Mouse (Mus musculus) heart, embryonic 10.5 days (tissue): ENCODE data around the gene Pcyt2. TPM values are rescaled to one million over a fixed set of nuclear protein-coding genes. Genes with fewer than 3 reads are reported as not detected.
A peak's percentile ranks its signal among the peaks of the same experiment; 100 is the strongest.

Experiments used
- DNase-seq: peaks from one replicate; pipeline ENCODE4 v3.0.0-alpha.2; 2017; ENCODE audit warnings: low spot score
- H3K27ac ChIP-seq: fragments of 300-500 bp; sonication (generic); 2 replicates; pipeline ENCODE4 v1.5.1; 2016; ENCODE audit warnings: mild to moderate bottlenecking
- H3K27me3 ChIP-seq: fragments of 300-500 bp; sonication (generic); 2 replicates; pipeline ENCODE4 v1.6.1; 2016; ENCODE audit warnings: mild to moderate bottlenecking; ENCODE audit not compliant: poor library complexity, insufficient read depth, severe bottlenecking
- H3K36me3 ChIP-seq: fragments of 300-500 bp; sonication (generic); 2 replicates; pipeline ENCODE4 v1.6.1; 2016; ENCODE audit warnings: mild to moderate bottlenecking, moderate library complexity
- H3K4me1 ChIP-seq: fragments of 300-500 bp; sonication (generic); 2 replicates; pipeline ENCODE4 v1.6.1; 2016; ENCODE audit warnings: mild to moderate bottlenecking
- H3K4me3 ChIP-seq: fragments of 300-500 bp; sonication (generic); 2 replicates; pipeline ENCODE4 v1.5.1; 2016; ENCODE audit warnings: mild to moderate bottlenecking, moderate library complexity
- H3K9me3 ChIP-seq: fragments of 300-500 bp; sonication (generic); 2 replicates; pipeline ENCODE4 v1.6.1; 2016; ENCODE audit warnings: mild to moderate bottlenecking, moderate library complexity
- WGBS: fragments of 180-500 bp; shearing (Covaris S2); methylation state at CpG from one replicate; pipeline ENCODE4 v1.1.7; 2016; 5-methylcytosine and 5-hydroxymethylcytosine counted together
- polyA plus RNA-seq: library from polyadenylated mRNA; unstranded; fragments of >200 nt; fragmentation: Nextera tagmentation; extraction: Ambion mirVana; gene quantifications from 2 replicates; pipeline ENCODE4 v1.2.1, GENCODE M21; 2016

Gene Pcyt2
- polyA plus RNA-seq, 1 experiment from 2014 or later: 130 TPM

DNA sequence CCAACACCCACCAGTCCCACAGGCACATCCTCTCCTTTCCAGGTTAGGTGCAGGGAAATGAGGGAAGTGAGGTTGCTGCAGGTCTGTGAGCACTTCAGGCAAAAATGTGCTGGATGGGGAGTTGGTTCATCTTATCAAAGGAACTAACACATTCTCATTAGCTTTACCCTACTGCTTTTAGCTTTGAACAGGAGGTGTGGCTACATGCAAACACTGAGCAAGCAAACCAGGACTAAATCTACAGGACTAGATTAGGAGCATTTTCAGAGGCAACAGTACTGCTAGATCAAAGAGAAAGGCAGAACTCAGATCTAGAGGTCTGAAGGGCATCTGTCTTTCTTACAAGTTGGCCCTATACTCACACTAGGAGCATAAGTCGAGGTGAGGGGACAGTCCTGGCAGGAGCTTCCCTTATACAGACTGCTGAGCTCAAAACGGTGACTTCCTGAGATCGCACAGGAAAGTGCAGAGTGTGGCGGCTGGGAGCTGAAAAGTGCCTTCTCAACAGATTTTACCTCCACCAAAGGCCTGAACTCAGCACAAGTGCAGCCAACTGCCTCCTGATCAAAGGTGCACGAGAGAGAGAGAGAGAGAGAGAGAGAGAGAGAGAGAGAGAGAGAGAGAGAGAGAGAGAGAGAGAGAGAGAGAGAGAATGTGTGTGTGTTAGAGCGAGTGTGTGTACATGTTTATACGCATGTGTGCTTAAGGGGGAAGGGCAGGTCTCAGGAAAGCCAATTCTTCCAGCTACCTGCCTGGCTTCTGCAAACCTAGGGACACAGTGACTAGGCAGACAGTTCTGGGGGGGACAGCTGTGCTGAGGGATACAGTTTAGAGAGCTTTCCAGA, 13.4 kb upstream of the Pcyt2 start:
- H3K36me3 ChIP-seq: peaks cover 26% of the 10 kb centered on the region
- peak overlapping the region; percentile 99 for H3K27ac ChIP-seq
- H3K9me3 ChIP-seq: no peaks in the 10 kb centered on the region
- H3K27me3 ChIP-seq: no peaks in the 10 kb centered on the region
- 34% methylated on average over 7 of the region's 7 CpGs for WGBS
- peak overlapping the region; percentile 99 for H3K4me3 ChIP-seq
- DNase-seq: no peak
- H3K4me1 ChIP-seq: peaks cover 47% of the 10 kb centered on the region

DNA sequence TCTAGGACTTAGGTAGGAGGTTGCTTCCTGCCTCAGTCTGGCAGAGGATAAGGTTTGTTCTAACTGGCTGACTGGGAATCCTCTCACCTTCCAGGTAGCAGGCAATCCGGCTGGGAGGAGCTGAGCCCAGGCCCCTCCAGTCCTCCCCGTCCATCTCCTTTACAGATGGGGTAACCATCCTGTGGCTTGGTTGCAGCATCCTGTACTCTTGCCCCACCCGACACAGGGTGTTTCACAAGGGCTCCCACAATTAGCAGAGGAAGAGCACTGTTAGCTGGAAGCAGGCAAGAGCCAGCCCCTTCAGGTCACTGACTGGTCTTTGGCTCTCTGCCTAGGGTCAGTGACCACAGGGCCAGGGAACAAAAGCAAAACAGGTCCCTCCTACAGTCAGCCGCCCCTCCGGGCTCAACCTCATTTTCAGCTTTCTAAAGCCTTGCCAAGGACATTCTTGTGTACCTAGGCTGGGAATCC, 12.7 kb upstream of the Pcyt2 start:
- Histone ChIP-seq H3K36me3 (peaks cover 27% of the 10 kb centered on the region), H3K4me3 (peak overlapping the region; percentile 99), H3K4me1 (peaks cover 54% of the 10 kb centered on the region), H3K27me3 (no peaks in the 10 kb centered on the region), H3K27ac (peak overlapping the region; percentile 99), H3K9me3 (no peaks in the 10 kb centered on the region)
- no peak for DNase-seq
- WGBS: 40% methylated on average over 5 of the region's 5 CpGs

DNA sequence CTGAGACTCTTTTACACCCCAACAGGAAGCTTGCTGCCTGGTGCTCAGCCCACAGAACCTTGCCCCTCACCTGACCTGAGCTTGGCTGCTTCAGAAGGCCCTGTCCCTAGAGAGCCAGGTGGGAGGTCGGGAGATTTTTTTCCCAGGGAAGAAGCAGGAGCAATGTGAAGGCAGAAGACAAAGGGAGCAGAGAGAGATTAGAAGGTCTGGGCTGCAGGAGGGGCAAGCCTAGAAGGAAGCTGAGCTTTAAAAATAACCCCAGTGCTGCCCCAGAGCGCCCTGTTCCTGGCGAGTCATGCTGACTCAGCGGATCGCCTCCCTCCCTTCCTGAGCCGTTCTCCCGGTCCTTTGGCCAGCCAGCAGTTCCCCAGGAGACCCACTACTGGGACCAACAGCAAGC, 12.2 kb upstream of the Pcyt2 start:
- WGBS: 9% methylated on average over 7 of the region's 7 CpGs
- peaks cover 27% of the 10 kb centered on the region for H3K36me3 ChIP-seq
- peak; percentile 91 for DNase-seq
- H3K4me1 ChIP-seq: peaks cover 58% of the 10 kb centered on the region
- H3K27ac ChIP-seq: peak overlapping the region; percentile 99
- no peaks in the 10 kb centered on the region for H3K27me3 ChIP-seq
- peak overlapping the region; percentile 99 for H3K4me3 ChIP-seq
- H3K9me3 ChIP-seq: no peaks in the 10 kb centered on the region

DNA sequence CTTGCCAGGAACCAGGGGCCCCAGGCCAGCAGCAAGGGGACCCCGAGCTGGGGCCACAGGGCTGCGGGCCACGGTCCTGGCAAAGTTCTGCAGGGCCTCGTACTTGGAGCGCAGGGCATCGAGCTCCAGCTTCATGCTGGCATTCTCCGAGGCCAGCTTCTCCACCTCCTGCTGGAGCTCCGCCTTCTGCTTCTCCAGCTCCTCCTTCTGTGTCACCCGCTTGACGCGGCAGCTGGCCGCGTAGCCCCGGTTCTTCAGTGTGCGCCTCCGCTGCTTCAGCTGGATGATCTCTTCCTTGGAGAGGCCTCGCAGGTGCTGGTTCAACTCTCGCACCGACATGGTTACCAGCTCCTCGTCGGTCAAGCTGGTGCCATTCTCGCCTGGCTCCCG, 11.6 kb upstream of the Pcyt2 start:
- WGBS: 73% methylated on average over 23 of the region's 23 CpGs
- Histone ChIP-seq H3K27ac (peak overlapping the region; percentile 99; the same call in 1 of the 2 replicates), H3K27me3 (no peaks in the 10 kb centered on the region), H3K9me3 (no peaks in the 10 kb centered on the region), H3K4me1 (peaks cover 61% of the 10 kb centered on the region), H3K36me3 (peaks cover 27% of the 10 kb centered on the region), H3K4me3 (peak overlapping the region; percentile 99)
- no peak for DNase-seq

DNA sequence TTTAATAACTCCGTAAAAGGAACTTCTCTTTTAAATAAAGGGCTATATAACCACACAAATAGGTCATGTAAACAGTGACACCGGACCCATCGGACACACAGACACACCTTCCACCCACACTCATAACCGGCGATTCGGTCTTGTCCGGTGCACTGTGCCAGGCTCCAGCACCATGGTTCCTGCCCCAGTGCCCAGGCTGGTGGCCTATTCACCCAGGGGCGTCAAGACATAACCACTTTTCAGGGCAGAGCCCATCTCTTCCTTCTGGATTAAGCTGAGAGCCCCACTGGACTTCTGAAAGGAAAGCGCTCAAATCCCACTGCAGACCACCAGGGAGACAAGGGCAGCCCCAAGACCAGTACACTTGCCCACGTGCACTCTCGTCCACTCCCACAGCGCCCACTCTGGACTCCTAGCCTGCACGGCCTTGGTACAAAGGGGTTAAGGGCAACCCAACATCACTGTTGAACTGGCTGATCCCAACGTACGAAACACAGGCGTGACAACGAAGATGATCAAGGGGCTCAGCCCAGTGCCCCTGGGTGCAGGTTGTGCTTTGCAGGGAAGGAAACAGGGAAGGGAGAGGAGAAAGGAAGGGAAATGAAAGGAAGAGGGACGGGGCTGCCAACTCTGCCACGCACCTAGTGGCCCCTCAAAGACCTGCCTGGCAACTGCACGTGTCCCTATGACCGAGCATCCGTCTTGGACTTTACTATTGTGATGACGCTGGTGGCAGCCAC, 11.0 kb upstream of the Pcyt2 start:
- DNase-seq: no peak
- H3K36me3 ChIP-seq: peaks cover 27% of the 10 kb centered on the region
- H3K27me3 ChIP-seq: no peaks in the 10 kb centered on the region
- 94% methylated on average over 23 of the region's 23 CpGs for WGBS
- H3K9me3 ChIP-seq: no peaks in the 10 kb centered on the region
- H3K27ac ChIP-seq: no peak overlapping the region
- peaks cover 64% of the 10 kb centered on the region for H3K4me1 ChIP-seq
- H3K4me3 ChIP-seq: no peak overlapping the region

DNA sequence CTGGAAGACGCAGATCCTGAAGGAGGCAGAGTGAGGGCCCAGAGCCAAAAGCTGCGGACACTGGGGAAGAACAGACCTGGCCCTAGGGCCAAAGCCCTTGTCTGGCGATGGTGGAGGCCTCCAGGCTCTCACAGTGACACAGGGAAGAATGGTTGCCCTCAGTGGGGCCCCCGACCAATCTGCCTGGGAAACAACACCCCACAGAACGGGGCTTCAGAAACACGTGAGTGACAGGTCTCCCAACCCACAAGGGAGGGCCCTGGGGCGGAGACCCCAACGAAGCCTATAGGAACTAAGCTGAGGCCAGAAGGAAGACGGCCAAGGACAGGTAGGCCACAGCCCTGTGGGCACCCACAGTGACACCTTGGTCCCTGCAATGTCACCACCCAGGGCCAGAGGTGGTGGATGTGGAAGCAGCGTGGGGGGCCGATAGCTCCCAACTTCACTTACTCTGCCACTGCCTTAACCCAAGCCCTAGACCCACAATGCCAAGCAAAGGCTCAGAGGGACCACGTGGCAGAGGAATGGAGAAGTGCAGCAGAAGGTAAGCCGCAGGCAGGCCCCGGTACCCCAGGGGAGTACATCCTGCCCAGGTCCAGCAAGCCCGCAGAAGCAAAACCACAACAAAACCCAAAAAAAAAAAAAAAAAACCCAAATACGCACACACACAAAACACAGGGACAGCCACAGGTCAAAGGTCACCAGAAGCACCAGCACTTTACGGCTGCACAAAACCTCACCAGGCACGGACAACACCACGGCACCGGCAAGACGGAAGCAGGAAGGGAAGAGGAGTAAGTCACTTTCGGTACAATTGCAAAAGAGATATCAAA, 9.9 kb upstream of the Pcyt2 start:
- DNase-seq: no peak
- Histone ChIP-seq H3K4me1 (peaks cover 66% of the 10 kb centered on the region), H3K9me3 (no peaks in the 10 kb centered on the region), H3K27ac (no peak overlapping the region), H3K36me3 (peaks cover 35% of the 10 kb centered on the region), H3K27me3 (no peaks in the 10 kb centered on the region), H3K4me3 (no peak overlapping the region)
- WGBS: 83% methylated on average over 22 of the region's 22 CpGs

DNA sequence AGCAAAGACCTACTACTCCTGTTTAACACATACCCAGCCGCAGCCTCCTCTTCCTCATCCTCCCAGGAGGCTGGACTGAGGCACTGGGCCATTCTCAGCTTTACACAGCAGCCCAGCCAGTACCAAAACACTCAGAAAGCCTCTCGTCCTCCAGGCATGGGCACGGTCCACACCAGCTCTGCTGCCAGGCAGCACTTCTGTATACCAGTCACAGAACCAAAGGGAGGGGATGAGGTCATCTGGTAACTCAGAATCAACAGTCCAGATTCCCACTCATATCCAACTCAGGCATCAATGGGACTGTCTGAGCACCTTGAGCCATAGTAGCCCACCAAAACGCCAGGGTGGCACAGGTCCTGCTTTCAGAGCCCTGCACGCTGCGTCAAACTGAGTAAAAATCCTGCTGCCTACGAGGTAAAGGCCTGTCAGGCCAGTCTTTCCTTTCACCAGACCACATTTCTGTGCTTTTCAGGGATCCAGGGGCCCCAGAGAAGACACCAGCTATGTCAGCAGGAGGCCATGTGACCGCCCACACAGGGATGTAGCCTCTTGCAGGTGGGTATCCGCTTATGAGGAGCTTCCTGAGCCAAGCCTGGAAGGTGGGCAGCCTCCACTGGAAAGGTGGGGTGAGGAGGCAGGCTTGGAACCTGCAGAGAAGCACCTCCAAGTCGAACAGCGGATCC, 9.2 kb upstream of the Pcyt2 start:
- Histone ChIP-seq H3K4me3 (peak overlapping the region; percentile 12; the same call in 1 of the 2 replicates), H3K36me3 (peaks cover 40% of the 10 kb centered on the region), H3K27me3 (no peaks in the 10 kb centered on the region), H3K27ac (no peak overlapping the region), H3K9me3 (no peaks in the 10 kb centered on the region), H3K4me1 (peaks cover 61% of the 10 kb centered on the region)
- WGBS: 90% methylated on average over 11 of the region's 11 CpGs
- no peak for DNase-seq

DNA sequence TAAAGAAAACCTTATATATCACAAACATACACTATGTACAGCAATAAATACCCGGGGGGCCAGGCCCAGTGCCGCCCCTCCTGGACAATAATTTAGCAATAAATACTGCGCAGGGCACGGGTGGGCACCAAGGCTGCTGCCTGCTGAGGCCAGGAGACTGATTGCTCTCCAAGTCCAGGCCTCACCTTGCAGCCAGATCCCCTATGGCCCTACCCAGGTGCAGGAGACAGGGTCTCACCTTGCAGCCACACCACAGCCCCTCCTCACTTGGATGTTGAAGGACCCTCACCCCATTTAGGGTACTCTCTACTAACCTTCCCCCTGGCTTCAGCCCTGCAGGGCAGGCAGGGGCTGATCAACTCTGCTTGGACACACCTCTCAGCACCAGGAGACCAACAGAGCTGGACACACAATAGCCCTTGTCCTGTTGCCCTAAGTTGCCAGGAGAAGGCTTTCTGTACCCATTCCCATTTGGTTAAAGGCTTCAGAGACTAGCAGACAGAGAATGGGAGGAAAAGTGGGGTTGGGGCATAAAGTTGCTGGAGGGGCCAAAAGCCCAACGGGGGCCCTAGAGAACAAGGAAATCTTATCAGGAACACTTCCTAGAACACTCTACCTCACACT, 7.5 kb upstream of the Pcyt2 start, which contains the start of gene Sirt7:
Sirt7 (minus strand) TSS at position 89 of the 624 bp plus-strand sequence.
- no peaks in the 10 kb centered on the region for H3K27me3 ChIP-seq
- H3K27ac ChIP-seq: peak within 1 kb of the TSS; percentile 89
- H3K36me3 ChIP-seq: peaks cover 56% of the 10 kb centered on the region
- WGBS: 11% methylated on average over 5 of the region's 5 CpGs
- peaks cover 44% of the 10 kb centered on the region for H3K4me1 ChIP-seq
- DNase-seq: no peak
- no peaks in the 10 kb centered on the region for H3K9me3 ChIP-seq
- H3K4me3 ChIP-seq: peak within 1 kb of the TSS; percentile 99

DNA sequence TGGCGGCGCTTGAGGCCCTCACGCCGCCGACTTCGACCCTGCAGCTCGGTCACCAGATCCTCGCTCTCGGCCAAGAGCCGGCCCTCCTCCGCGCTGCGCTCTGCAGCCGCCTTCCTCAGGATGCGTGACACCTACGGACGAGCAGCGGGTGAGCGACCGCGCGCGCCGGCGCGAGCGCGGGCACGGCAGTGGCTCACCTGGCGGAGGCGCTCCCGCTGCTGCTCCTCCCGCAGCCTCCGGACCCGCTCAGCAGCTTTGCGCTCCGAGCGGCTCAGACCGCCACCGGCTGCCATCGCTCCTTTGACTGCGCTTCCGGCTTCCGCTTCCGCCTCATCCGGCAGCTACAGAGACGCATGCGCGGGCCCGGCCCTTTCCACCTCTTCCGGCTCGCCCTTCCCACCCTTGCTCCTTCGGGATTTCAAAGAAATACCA, 7.0 kb upstream of the Pcyt2 start:
- no peaks in the 10 kb centered on the region for H3K9me3 ChIP-seq
- H3K4me3 ChIP-seq: peak overlapping the region; percentile 99
- peak; percentile 95 for DNase-seq
- H3K27me3 ChIP-seq: no peaks in the 10 kb centered on the region
- peaks cover 38% of the 10 kb centered on the region for H3K4me1 ChIP-seq
- H3K36me3 ChIP-seq: peaks cover 62% of the 10 kb centered on the region
- H3K27ac ChIP-seq: peak overlapping the region; percentile 89
- 0% methylated on average over 53 of the region's 53 CpGs for WGBS

DNA sequence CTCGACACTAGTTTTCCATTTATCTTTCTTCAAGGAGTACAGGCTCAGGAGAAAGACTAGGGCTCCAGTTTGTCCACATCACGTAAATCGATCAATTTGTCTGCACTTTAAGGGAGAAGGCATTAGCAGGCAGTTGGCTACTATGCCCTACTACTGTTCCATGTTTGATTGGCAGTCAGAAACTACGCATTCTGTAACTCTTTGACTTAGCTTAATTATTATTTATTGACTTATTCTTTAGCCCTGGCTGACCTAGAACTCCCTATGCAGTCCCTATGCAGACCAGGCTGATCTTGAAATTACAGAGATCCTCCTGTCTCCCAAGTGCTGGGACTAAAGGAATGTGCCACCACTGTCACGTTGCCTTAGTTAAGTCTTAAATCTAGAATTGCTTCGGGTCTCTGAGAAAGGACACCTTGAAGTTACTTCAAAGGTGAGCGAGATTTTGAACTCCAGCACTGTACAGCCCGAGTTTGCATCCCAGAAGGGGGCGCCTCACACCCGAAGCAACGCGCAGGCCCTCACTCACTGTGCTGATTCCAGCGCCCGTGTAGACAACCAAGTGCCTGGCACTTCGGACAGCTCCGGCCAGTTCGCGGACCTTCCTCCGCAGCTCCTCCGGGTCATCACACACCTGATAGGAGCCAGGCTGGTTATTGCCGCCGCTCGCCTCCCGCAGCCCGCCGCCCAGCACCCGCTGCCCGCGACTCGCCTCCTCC, 6.4 kb upstream of the Pcyt2 start:
- DNase-seq: peak; percentile 92
- Histone ChIP-seq H3K4me3 (peak overlapping the region; percentile 99), H3K27me3 (no peaks in the 10 kb centered on the region), H3K27ac (peak overlapping the region; percentile 89), H3K36me3 (peaks cover 59% of the 10 kb centered on the region), H3K4me1 (peaks cover 33% of the 10 kb centered on the region), H3K9me3 (no peaks in the 10 kb centered on the region)
- WGBS: 12% methylated on average over 30 of the region's 30 CpGs

DNA sequence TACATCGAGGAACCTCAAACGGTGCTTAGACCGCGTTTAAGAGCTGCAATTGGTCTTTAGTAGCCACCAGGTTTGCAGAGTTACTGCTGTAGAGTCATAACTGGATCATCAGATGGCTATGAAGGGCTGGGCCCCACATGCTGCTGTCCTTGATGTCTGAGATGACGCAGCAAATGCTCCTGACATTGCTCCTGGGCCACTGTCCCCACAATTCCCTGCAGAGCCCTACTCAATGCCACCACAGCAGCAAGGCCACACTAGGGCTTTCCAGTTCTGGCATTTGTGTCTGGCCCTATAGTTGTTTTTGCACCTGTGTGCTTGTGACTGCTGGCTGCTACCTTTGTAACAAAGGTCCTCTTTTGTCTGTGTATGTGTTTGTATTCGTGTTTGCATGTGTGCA, 5.1 kb upstream of the Pcyt2 start:
- H3K27ac ChIP-seq: no peak overlapping the region
- no peak overlapping the region for H3K4me3 ChIP-seq
- WGBS: 91% methylated on average over 6 of the region's 6 CpGs
- no peaks in the 10 kb centered on the region for H3K27me3 ChIP-seq
- peaks cover 65% of the 10 kb centered on the region for H3K36me3 ChIP-seq
- DNase-seq: no peak
- H3K9me3 ChIP-seq: no peaks in the 10 kb centered on the region
- H3K4me1 ChIP-seq: peaks cover 31% of the 10 kb centered on the region
